Mouse (Mus musculus): ENCODE measurements around the gene Atp13a2.

DNA sequence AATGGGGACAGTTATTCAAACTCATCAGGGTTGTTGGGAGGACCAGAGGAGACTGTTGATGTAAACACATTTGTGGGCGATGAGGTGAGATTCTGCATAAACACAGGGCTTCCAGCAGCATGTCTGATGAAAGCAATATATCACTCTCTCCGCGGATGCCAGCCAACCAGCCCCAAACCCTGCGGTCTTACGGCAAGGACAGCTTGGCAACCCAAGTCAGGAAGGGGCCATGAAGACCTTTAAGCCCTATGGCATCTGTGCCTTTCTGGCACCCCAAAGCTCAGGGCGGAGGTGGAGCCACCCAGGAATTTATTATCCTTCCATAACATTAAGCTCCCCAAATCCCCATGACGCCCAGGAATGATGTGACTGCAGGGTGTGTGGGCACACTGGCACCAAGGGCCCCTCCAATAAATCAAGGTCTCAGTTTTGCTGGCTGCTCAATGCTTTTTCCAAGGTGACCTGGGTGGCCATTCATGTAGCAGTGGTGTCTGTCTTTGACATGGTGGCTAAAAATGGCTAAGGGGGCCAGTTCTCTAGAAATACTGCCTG lies 27.5 kb upstream of the Atp13a2 start:
- TF ChIP-seq CTCF (IDR thresholded peaks at IDR 0.05; ENCODE audit: low read depth, low read length) (no peak), POLR2AphosphoS5 (IDR thresholded peaks at IDR 0.05; ENCODE audit: insufficient replicate concordance, low read depth, low read length) (no peak), GATA1 (IDR thresholded peaks at IDR 0.05; ENCODE audit: borderline replicate concordance, low read length) (no peak)

All from G1E (cell line).